Comparison of ENCODE assay signal across 11 mouse cellular contexts in the genomic region with DNA sequence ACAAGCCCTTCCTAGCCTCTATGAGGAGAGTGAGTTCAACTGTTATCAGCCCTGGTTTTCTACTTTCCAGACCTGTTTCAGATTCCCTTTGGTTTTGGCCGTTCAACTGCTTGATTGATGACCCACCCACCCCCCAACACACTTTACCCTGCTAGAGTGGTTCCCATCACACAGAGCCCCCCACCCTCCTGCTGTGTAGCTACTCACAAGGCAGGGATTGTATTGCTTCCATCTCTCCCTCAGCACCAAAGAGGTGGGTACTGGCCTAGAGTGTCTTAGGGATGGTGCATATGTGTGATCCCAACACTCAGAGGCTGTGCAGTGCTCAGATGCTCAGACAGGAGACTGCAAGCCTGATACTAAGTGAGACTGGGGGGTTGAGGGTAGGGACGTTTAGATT. TPM values are rescaled to one million over a fixed set of nuclear protein-coding genes. Genes with fewer than 3 reads are reported as not detected.
DNase-seq lines count a peak whose midpoint lies in the region; ATAC-seq and TF ChIP-seq lines count a peak whose summit lies in the region.
"Had no signal": no experiment of that assay in that cellular context is flagged by ENCODE, and none has a peak within 500 bp of the region (broad histone marks: within the 10 kb centered on the region; RNA-seq: fewer than 3 reads in every experiment).

No protein-coding gene starts in this region.

- H3K4me3 ChIP-seq in cortical plate, adult 2 months (ENCODE audit: insufficient read depth, low read length) = no peak overlapping the region
- H3K4me3 ChIP-seq in forebrain, embryonic 12.5 days (replicated peaks) = no peak overlapping the region
- H3K4me3 ChIP-seq in hindbrain, embryonic 14.5 days (replicated peaks; ENCODE audit: low read length) = no peak overlapping the region
- no peak overlapping the region for H3K4me3 ChIP-seq in midbrain, embryonic 16.5 days (ENCODE audit: low read depth, low read length)
- H3K4me3 ChIP-seq in liver, postnatal 0 days (ENCODE audit: low read depth, low read length) = no peak overlapping the region
- H3K4me3 ChIP-seq in heart, embryonic 10.5 days = no peak overlapping the region

- TF ChIP-seq CTCF in cortical plate, adult 2 months (IDR thresholded peaks at IDR 0.05; ENCODE audit: extremely low read depth, insufficient read depth, low read length) = no peak
- no peak for TF ChIP-seq CTCF in liver, postnatal 0 days (IDR thresholded peaks at IDR 0.05; ENCODE audit: low read depth)

- H3K4me2 ChIP-seq in forebrain, embryonic 12.5 days = peak overlapping the region; percentile 80
- H3K4me2 ChIP-seq in hindbrain, embryonic 14.5 days (replicated peaks) = peak overlapping the region; percentile 71; the same call in 1 of the 2 replicates
- no peak overlapping the region; the same call in 1 of the 2 replicates for H3K4me2 ChIP-seq in midbrain, embryonic 16.5 days (ENCODE audit: low read length)
- H3K4me2 ChIP-seq in liver, postnatal 0 days (ENCODE audit: low read depth, low read length) = no peak overlapping the region

- peak overlapping the region; percentile 71 for H3K27ac ChIP-seq in cortical plate, adult 2 months (ENCODE audit: insufficient read depth, low read length)
- peak overlapping the region; percentile 91 for H3K27ac ChIP-seq in forebrain, embryonic 12.5 days
- peak overlapping the region; percentile 59 for H3K27ac ChIP-seq in hindbrain, embryonic 14.5 days
- peak overlapping the region; percentile 75 for H3K27ac ChIP-seq in midbrain, embryonic 16.5 days (ENCODE audit: low read length)
- no peak overlapping the region for H3K27ac ChIP-seq in liver, postnatal 0 days (ENCODE audit: low read depth)
- no peak overlapping the region for H3K27ac ChIP-seq in heart, embryonic 10.5 days

- H3K27me3 ChIP-seq in forebrain, embryonic 12.5 days = no peaks in the 10 kb centered on the region; the same call in 1 of the 2 replicates
- no peaks in the 10 kb centered on the region for H3K27me3 ChIP-seq in hindbrain, embryonic 14.5 days (ENCODE audit: control insufficient read depth, insufficient read depth, low read length)
- no peaks in the 10 kb centered on the region for H3K27me3 ChIP-seq in midbrain, embryonic 16.5 days (ENCODE audit: control insufficient read depth, insufficient read depth, low read depth, low read length)
- H3K27me3 ChIP-seq in liver, postnatal 0 days (ENCODE audit: insufficient read depth, low read length) = no peaks in the 10 kb centered on the region
- H3K27me3 ChIP-seq in heart, embryonic 10.5 days (ENCODE audit: insufficient read depth, poor library complexity, severe bottlenecking) = 0 out of 2 replicates have a peak, but pooled peaks cover 10% of the 10 kb centered on the region

- no peak for TF ChIP-seq POLR2A in cortical plate, adult 2 months (IDR thresholded peaks at IDR 0.05; ENCODE audit: extremely low read depth, insufficient read depth, low read length)

- H3K9ac ChIP-seq in forebrain, embryonic 12.5 days = no peak overlapping the region
- H3K9ac ChIP-seq in hindbrain, embryonic 14.5 days = no peak overlapping the region
- no peak overlapping the region for H3K9ac ChIP-seq in midbrain, embryonic 16.5 days (ENCODE audit: low read depth, low read length)
- H3K9ac ChIP-seq in liver, postnatal 0 days (replicated peaks) = no peak overlapping the region

- intact Hi-C loops in left cerebral cortex, postnatal 4 days (cut with DNase I) = no loop called here

- 45% methylated on average over 2 of the region's 2 CpGs for WGBS in forebrain, embryonic 12.5 days
- 35% methylated on average over 2 of the region's 2 CpGs for WGBS in hindbrain, embryonic 14.5 days
- WGBS in midbrain, embryonic 16.5 days = 52% methylated on average over 2 of the region's 2 CpGs
- 36% methylated on average over 2 of the region's 2 CpGs for WGBS in liver, postnatal 0 days (ENCODE audit: insufficient replicate concordance)
- WGBS in heart, embryonic 10.5 days = 38% methylated on average over 2 of the region's 2 CpGs

- TF ChIP-seq EP300 in liver, postnatal 0 days (IDR thresholded peaks at IDR 0.05; ENCODE audit: low read depth) = no peak

- H3K36me3 ChIP-seq in forebrain, embryonic 12.5 days (replicated peaks) = peaks cover 14% of the 10 kb centered on the region
- peaks cover 14% of the 10 kb centered on the region for H3K36me3 ChIP-seq in hindbrain, embryonic 14.5 days (replicated peaks; ENCODE audit: control insufficient read depth, insufficient read depth)
- H3K36me3 ChIP-seq in midbrain, embryonic 16.5 days (ENCODE audit: control insufficient read depth, insufficient read depth, low read length) = peaks cover 12% of the 10 kb centered on the region
- H3K36me3 ChIP-seq in liver, postnatal 0 days (replicated peaks; ENCODE audit: insufficient read depth, low read length) = peaks cover 8% of the 10 kb centered on the region
- H3K36me3 ChIP-seq in heart, embryonic 10.5 days = peaks cover 14% of the 10 kb centered on the region

- DNase-seq in hindbrain, embryonic 14.5 days (ENCODE audit: low spot score) = no peak
- DNase-seq in liver, postnatal 0 days = no peak
- no peak for DNase-seq in heart, embryonic 10.5 days (ENCODE audit: low spot score)
- no peak for DNase-seq in left cerebral cortex, postnatal 4 days
- DNase-seq: heart, postnatal 36 days; kidney, adult 18-20 months; lung, adult 18-20 months had no signal

- no peak for ATAC-seq in forebrain, embryonic 12.5 days (ENCODE audit: low FRiP score)
- ATAC-seq in hindbrain, embryonic 14.5 days (ENCODE audit: low FRiP score) = no peak
- no peak for ATAC-seq in midbrain, embryonic 16.5 days
- no peak for ATAC-seq in liver, postnatal 0 days
- ATAC-seq: activated CD4-positive, CD25-positive, alpha-beta regulatory T cell, adult 4 months had no signal

- no peaks in the 10 kb centered on the region for H3K9me3 ChIP-seq in forebrain, embryonic 12.5 days
- H3K9me3 ChIP-seq in hindbrain, embryonic 14.5 days (ENCODE audit: control insufficient read depth, low read length) = no peaks in the 10 kb centered on the region
- no peaks in the 10 kb centered on the region for H3K9me3 ChIP-seq in midbrain, embryonic 16.5 days (replicated peaks; ENCODE audit: control insufficient read depth, low read length, poor library complexity, severe bottlenecking)
- no peaks in the 10 kb centered on the region for H3K9me3 ChIP-seq in liver, postnatal 0 days (ENCODE audit: low read length)
- no peaks in the 10 kb centered on the region for H3K9me3 ChIP-seq in heart, embryonic 10.5 days

- H3K4me1 ChIP-seq in cortical plate, adult 2 months (ENCODE audit: control insufficient read depth, insufficient read depth, low read length) = peaks cover 5% of the 10 kb centered on the region
- peaks cover 26% of the 10 kb centered on the region for H3K4me1 ChIP-seq in forebrain, embryonic 12.5 days
- peaks cover 12% of the 10 kb centered on the region for H3K4me1 ChIP-seq in hindbrain, embryonic 14.5 days (replicated peaks; ENCODE audit: control insufficient read depth, insufficient read depth, low read length)
- peaks cover 18% of the 10 kb centered on the region for H3K4me1 ChIP-seq in midbrain, embryonic 16.5 days (ENCODE audit: control insufficient read depth, insufficient read depth, low read length)
- H3K4me1 ChIP-seq in liver, postnatal 0 days (ENCODE audit: insufficient read depth) = peaks cover 7% of the 10 kb centered on the region
- peaks cover 12% of the 10 kb centered on the region; the same call in 1 of the 2 replicates for H3K4me1 ChIP-seq in heart, embryonic 10.5 days

RNA-seq across cellular contexts. Expression of gene Trp53rka, which starts 1.4 kb away (rescaled TPM):
- 25.2 and 26.5 TPM in 2 replicates for polyA plus RNA-seq in cortical plate, adult 2 months (2012; rRNA removed)
- 43.3 and 47.5 TPM in 2 replicates for polyA plus RNA-seq in forebrain, embryonic 12.5 days (2016; fragmentation: Nextera tagmentation; extraction: Ambion mirVana)
- polyA plus RNA-seq in hindbrain, embryonic 14.5 days (2014; fragmentation: Nextera tagmentation; extraction: Ambion mirVana) = 40.0 and 44.4 TPM in 2 replicates
- 39.4 and 41.7 TPM in 2 replicates for polyA plus RNA-seq in midbrain, embryonic 16.5 days (2015; fragmentation: Nextera tagmentation; extraction: Ambion mirVana)
- 8.8 and 9.1 TPM in 2 replicates for polyA plus RNA-seq in liver, postnatal 0 days (2015; fragmentation: Nextera tagmentation; extraction: Ambion mirVana)
- polyA plus RNA-seq in heart, embryonic 10.5 days (2016; fragmentation: Nextera tagmentation; extraction: Ambion mirVana) = 31.7 and 42.2 TPM in 2 replicates
- total RNA-seq in left cerebral cortex, postnatal 4 days (2021) = 10 to 100 TPM; 22.4 to 24.6 TPM

RNA-seq across cellular contexts. Expression of gene Slc2a10, which starts 9.1 kb away (rescaled TPM):
- 1.4 and 1.7 TPM in 2 replicates for polyA plus RNA-seq in cortical plate, adult 2 months (2012; rRNA removed)
- polyA plus RNA-seq in forebrain, embryonic 12.5 days (2016; fragmentation: Nextera tagmentation; extraction: Ambion mirVana) = 4.1 and 4.6 TPM in 2 replicates
- polyA plus RNA-seq in hindbrain, embryonic 14.5 days (2014; fragmentation: Nextera tagmentation; extraction: Ambion mirVana) = 2.2 and 2.6 TPM in 2 replicates
- 1.7 and 1.9 TPM in 2 replicates for polyA plus RNA-seq in midbrain, embryonic 16.5 days (2015; fragmentation: Nextera tagmentation; extraction: Ambion mirVana)
- polyA plus RNA-seq in liver, postnatal 0 days (2015; fragmentation: Nextera tagmentation; extraction: Ambion mirVana) = 0.13 and 0.34 TPM in 2 replicates
- polyA plus RNA-seq in heart, embryonic 10.5 days (2016; fragmentation: Nextera tagmentation; extraction: Ambion mirVana) = 4.2 and 4.6 TPM in 2 replicates
- 1 to 10 TPM; 1.1 to 1.3 TPM for total RNA-seq in left cerebral cortex, postnatal 4 days (2021)
- polyA plus RNA-seq: activated CD4-positive, CD25-positive, alpha-beta regulatory T cell, adult 4 months had no signal

RNA-seq across cellular contexts. Expression of gene Slc13a3, which starts 21.5 kb away (rescaled TPM):
- polyA plus RNA-seq in cortical plate, adult 2 months (2012; rRNA removed) = 14.0 and 16.0 TPM in 2 replicates
- polyA plus RNA-seq in forebrain, embryonic 12.5 days (2016; fragmentation: Nextera tagmentation; extraction: Ambion mirVana) = 2.1 and 3.3 TPM in 2 replicates
- polyA plus RNA-seq in hindbrain, embryonic 14.5 days (2014; fragmentation: Nextera tagmentation; extraction: Ambion mirVana) = 5.9 and 7.5 TPM in 2 replicates
- 8.4 and 10.6 TPM in 2 replicates for polyA plus RNA-seq in midbrain, embryonic 16.5 days (2015; fragmentation: Nextera tagmentation; extraction: Ambion mirVana)
- 46.2 and 49.5 TPM in 2 replicates for polyA plus RNA-seq in liver, postnatal 0 days (2015; fragmentation: Nextera tagmentation; extraction: Ambion mirVana)
- polyA plus RNA-seq in heart, embryonic 10.5 days (2016; fragmentation: Nextera tagmentation; extraction: Ambion mirVana) = 0.14 and 0.53 TPM in 2 replicates
- 10 to 100 TPM; 13.0 to 14.2 TPM for total RNA-seq in left cerebral cortex, postnatal 4 days (2021)
- polyA plus RNA-seq: activated CD4-positive, CD25-positive, alpha-beta regulatory T cell, adult 4 months had no signal

Comparison
In these comparisons a context has a peak if more than half of its experiments do, and no peak if none do; other contexts are left out.
1. H3K27ac ChIP-seq: peak in cortical plate, adult 2 months (single experiment), forebrain, embryonic 12.5 days (single experiment), hindbrain, embryonic 14.5 days (single experiment) and midbrain, embryonic 16.5 days (single experiment); none in liver, postnatal 0 days (single experiment) and heart, embryonic 10.5 days (single experiment).
2. H3K4me2 ChIP-seq: peak in forebrain, embryonic 12.5 days (single experiment) and hindbrain, embryonic 14.5 days (single experiment); none in midbrain, embryonic 16.5 days (single experiment) and liver, postnatal 0 days (single experiment).